Mouse (Mus musculus): ENCODE measurements around the gene Gm340.

GRCm38 (mm10) chr19:41560856-41561255 is 21.3 kb upstream of the Gm340 start:
- TF ChIP-seq E2F4 (IDR thresholded peaks at IDR 0.05; ENCODE audit: insufficient replicate concordance, low read depth, low read length): no peak
- TF ChIP-seq POLR2A (IDR thresholded peaks at IDR 0.05; ENCODE audit: low read depth, low read length): no peak
- no peak for TF ChIP-seq CTCF (conservative IDR thresholded peaks at IDR 0.05 in 1 of 2, IDR thresholded peaks at IDR 0.05 in 1 of 2; ENCODE audit: low read depth in 2 of 2, low read length in 2 of 2)
- no peak for TF ChIP-seq EP300 (IDR thresholded peaks at IDR 0.05; ENCODE audit: low read length)
- no peak for TF ChIP-seq CHD2 (IDR thresholded peaks at IDR 0.05; ENCODE audit: low read length)
- no peak for TF ChIP-seq HCFC1 (IDR thresholded peaks at IDR 0.05; ENCODE audit: low read depth, low read length)
- TF ChIP-seq MAX (IDR thresholded peaks at IDR 0.05; ENCODE audit: low read length): no peak
- no peak for TF ChIP-seq MAZ (IDR thresholded peaks at IDR 0.05; ENCODE audit: low read depth, low read length)
- TF ChIP-seq ZMIZ1 (IDR thresholded peaks at IDR 0.05; ENCODE audit: low read depth, low read length): no peak
- TF ChIP-seq POLR2AphosphoS2 (IDR thresholded peaks at IDR 0.05; ENCODE audit: low read depth, low read length): no peak
- TF ChIP-seq SMC3 (IDR thresholded peaks at IDR 0.05; ENCODE audit: low read depth, low read length): no peak
- no peak for TF ChIP-seq ZC3H11A (IDR thresholded peaks at IDR 0.05; ENCODE audit: low read depth, low read length)
- no peak for TF ChIP-seq USF1 (IDR thresholded peaks at IDR 0.05; ENCODE audit: low read depth, low read length)
